Mouse (Mus musculus) A20 (cell line): ENCODE measurements at regions not wholly inside any gene's neighbourhood (a gene's known extent, or its start where the extent isn't known, plus 50 kb on each side); places are given as distances from the start of the nearest gene placed in this dataset.

Experiments
- DNase-seq: peaks from one replicate; pipeline ENCODE4 v3.0.0-alpha.2; 2011; ENCODE audit warnings: low read depth, low spot score

DNA sequence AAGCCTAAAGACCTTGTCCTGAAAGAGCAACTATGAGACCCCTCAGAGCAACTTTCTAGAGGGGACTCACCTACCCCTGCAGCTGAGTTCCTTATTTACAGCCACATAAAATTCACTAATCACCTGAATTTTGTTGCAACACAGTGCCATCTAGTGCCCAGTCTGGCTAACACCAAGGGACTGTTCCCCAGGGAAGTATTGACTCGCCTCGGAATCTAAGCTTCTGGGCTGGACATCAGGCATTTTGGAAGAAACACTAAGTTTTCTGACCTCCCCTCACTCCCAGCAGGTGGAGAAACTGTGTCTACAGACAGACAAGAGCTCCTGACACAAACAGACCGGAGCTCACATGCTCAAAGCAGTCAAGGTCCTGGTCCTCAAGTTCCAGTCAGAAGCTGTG is 343.4 kb downstream of the Rnf144a start:
- DNase-seq = peak; percentile 53

DNA sequence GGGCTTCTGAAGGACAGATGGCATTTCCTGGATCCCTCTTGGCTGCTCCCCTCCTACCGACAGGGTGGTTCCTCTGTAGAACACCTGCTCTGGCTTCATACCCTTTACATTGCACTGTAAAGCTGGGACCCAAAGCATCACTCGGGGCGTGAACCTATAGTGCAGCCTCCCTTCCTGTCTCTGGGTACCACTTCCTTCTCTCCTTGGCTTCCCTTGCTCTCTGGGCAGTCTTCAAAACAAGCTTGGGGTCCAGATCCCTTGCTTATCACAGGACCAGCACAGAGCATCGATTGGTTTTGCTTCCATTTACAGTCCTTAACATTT is 346.4 kb downstream of the Rnf144a start:
- DNase-seq = no peak

DNA sequence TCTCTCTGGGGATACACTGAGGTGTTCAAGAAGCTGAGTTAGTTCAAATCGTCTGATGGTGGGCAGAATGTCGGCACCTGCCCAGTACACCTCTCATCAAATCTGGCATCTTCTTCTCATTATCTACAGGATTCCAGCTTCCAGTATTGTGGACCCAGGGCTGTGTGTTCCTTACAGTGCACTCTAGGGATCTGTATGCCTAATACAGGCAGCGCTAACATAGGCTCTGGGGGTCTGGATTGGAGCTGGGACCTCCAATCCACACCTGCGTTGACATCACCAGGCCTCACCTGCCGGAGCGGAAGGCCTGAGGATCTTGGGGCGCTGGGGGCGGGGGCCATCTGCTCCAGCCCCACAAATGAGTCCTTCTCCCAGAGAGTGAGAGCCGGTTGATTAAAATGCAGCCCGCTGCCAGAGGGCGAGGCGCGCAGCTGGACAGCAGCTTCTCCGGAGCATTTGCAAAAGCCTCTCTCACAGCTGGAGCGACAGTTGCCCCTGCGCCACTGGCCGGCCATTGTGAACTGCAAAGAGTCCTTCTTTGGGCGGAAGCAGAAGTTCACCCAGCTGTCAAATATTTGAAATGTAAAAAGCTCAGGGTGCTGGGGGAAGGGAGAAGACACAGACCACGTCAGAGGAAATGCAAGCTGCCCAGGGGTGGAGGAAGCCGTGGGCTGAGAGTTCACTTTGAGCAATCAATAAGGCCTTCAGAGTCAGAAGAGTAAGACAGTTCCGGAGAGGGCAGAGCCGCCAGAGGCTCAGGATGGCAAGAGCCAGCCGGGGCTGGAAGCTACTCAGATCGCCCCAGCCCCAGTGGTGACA is 347.0 kb downstream of the Rnf144a start:
- DNase-seq = no peak

DNA sequence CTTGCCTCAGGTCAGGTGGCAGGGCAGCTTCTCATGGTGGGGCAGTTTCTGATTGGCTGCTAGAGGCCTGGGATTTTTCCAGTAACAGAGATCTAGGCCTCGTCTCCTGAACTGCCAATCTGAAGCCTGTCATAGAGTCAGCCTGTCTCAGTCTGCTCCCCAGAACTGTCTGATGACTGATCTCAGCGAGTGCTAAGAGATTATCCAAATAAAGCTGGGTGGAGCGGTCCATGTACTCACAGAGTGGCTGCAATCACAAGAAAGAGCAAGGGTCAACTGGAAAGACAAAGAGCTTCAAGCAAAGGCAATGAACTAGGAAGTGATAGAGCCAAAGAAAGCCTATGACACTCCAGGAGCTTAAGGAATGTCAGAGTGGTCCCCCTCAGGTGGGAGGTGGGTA is 354.7 kb downstream of the Rnf144a start:
- no peak for DNase-seq

DNA sequence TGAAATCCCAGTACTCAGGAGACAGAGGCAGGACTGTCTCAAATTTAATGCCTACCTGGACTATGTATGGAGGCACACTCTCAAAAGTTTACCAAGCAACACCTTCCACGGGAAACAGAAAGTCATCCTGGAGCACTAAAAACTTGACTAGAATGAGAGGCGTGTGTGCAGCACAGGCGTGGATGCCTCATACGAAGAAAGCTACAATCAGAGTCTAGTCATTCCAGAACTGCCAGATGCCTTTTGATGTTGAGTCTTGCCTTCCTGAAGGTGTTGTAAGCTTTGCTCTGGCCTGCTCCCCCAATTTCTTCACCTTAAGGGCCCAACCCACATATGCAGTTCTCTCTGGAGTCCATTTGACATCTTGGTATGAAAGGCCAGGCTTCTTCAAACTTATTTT is 356.0 kb downstream of the Rnf144a start:
- DNase-seq = no peak

DNA sequence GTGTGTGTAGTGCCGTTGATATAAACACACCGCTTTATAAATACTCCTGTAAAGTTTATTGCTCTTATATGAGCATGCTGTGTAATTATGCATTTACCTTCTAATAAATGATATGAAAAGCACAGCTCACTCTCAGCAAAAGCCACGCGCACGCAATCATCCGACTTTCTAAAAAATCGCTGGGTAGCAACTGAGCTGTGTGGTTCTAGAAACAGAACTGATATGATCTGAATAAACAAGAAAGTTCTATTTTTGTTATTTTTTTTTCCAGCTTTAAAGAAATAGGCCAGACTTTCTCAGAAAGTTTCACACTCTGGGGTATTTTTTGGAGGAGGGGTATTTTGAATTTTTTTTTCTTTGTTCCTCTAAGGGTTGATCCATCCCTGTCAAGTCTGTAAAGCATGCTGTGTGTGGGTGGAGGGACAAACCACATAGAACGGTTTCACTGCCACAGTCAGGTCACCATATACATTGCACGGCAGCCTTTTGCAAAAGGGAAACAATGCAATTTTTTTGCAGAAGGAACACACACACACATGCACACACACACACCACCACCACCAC is 357.5 kb downstream of the Rnf144a start:
- DNase-seq = no peak

DNA sequence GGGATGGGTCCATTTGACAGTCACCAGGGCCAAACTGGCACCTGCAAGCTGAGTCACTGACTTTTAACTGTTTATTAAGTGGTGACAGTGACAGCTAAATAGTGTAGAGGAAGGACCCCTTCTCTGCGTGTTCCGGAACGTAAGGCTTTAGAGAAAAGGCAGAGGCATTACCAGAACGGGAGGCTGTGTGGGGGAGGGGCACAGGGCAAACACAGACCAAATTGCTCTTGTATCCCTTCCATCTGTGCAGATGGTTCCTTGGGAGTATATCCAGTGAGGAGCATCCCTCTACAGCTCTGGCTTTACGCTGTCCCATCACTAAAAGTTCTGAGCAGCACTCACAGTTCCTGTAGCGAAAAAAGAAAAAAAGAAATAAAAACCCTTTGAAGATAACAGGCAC is 368.1 kb downstream of the Rnf144a start:
- no peak for DNase-seq

DNA sequence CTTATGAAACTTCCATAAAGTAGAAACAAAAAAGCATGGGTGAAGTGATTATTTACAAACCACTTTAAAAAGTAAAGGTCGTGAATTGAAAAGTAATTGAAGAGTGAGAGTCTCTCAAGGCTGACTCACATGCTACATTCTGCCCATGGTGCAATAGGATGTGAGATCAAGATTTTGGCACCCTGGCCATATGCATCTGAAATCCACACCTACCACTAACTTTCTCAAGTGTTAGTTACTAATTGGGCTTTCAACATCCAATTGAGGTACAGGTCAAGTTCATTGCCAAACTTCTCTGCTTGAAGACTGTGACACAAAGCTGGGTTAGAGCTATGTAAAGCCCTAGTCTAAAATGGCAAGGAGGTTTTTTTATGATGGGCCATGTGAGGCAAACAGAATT is 369.7 kb downstream of the Rnf144a start:
- no peak for DNase-seq

DNA sequence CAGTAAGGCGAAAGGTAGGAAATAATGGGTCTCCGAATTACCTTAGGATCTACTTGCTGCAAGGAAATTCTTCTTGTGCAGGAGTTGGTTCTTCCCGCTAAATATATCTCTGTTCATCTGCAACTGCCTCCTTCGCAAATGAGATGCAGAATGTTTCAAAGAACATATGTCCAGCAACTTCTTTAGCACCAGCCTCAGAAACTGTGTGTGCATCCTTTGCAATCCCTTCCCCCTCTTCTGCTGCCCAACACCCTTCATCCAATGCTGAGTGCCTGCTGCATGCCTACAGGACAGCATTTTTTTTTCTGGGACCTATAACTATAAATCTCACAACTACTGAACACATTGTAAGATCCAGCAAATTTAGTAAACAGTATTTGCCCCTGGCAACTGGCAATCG is 402.1 kb downstream of the Rnf144a start:
- DNase-seq = no peak

DNA sequence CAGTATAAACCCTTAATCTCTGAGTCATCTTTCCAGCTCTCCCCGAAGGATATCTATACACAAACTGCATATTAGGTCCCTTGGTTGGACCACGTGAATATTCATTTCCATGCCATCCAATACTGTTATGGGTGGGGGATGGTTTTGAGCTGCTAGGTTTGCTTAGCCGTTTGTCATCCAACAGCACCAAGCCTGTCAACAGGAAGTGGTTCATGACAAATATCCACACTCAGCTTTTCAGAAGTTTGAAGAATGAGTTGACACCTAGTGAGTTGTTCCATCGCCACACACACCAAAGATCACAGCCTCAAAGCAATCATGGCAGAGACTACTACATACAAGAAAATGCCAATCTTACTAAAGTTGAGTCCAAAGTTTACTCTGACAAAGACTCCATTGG is 421.0 kb downstream of the Rnf144a start:
- DNase-seq = no peak

DNA sequence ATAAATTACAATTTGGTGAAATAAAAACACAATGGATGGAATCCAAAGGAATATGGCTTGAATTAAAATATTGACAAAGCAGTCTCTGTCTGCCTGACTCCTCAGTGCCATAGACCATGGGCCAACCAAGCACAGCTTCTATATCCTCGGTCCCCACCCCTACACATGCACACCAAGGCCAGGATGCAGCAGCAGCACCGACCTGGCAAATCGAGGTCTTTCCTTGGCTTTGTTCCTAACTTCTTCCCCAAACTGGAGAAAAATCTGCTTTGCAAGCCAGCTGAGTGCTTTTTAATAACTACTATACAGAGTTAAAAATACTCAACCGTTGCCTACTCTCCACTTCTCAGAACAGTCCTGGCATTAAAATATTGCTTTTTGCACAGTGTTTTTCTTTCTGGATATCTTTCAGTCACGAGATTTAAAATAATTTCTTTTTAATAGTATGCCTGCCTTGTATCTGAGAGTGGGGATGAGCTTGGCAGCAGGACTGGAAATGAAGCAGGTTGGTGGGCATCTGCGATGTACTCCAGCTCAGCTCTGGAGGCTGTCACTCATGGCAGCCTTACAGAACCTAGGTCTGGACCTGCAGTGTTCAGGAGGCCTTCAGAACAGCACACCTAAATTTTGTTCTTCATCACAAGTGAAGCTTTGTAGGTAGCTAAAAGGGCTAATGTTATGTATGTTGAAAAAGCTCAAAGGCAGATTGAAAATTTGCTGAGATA is 423.1 kb downstream of the Rnf144a start:
- DNase-seq = no peak

DNA sequence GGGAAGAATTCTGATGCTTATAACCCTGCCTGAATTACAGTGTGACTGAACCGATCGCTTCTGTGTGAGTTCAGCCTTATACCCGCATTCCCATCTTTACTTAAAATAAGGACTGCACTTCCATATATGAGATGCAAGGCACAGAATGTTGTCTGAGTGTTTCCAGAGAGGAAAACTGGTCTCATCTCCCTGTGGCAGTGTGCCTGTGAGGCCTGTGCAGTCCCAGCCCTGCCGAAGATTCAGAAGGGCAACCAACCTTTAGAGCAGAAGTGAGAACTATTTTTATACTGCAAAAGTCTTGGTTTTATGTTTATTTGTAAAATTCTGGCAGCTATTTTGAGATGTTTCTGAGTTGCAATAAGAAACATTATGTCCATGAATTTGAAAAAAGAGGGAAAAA is 432.5 kb downstream of the Rnf144a start:
- DNase-seq = no peak

DNA sequence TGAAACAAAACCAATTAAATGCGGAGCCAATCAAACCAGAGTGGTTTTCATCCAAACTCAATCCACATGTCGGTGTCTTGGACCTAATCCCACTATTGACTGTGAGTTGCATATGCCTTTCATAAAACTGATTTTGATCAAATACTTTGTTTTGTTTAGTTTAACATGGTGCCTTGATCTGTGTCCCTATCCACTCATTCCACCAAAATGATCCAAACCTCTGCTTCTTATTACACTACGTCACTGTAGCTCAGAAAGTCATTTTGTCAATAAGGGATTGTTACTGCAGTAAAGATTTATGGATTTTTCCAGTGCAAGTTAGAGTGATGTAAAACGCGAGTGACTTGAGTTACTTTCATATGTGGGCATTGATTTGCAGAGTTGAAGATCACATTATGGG is 436.7 kb downstream of the Rnf144a start:
- DNase-seq = no peak

DNA sequence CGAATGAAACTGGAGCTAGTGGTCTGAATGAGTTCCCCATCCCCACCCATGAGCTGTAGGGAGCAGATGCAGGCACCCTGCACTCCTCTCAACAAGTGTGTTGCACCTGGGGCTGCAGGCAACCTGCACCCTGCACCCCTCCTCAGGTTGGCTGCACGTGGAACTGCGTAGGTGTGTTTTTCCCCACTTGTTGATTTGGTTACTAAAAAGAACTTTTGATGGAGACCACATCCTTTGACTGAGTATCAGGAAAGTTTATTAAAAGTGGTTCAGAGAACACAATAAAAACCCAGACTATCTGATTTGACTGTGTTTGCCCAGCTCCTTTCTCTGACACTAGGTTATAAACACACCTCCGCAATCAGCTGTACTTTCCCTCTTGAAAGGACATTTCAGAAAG is 456.5 kb downstream of the Rnf144a start:
- no peak for DNase-seq

DNA sequence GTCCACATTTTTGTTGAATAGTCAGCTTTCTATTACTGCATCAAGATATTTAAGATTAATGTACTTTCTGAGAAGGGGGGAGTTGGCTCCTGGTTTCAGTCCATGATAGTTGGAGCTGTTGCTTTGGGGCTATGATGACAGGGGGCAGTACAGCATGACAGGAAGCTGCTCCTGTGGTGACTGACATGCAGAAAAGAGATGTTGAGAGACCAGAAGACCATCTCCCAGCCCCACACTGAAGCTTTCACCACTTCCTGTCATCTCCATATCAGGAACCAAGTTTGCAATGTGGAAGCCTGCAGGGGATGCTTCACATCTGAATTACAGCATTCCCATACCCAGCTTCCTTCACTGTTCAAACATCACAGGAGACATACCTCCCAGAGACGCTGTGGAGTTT is 457.5 kb downstream of the Rnf144a start:
- DNase-seq = no peak

DNA sequence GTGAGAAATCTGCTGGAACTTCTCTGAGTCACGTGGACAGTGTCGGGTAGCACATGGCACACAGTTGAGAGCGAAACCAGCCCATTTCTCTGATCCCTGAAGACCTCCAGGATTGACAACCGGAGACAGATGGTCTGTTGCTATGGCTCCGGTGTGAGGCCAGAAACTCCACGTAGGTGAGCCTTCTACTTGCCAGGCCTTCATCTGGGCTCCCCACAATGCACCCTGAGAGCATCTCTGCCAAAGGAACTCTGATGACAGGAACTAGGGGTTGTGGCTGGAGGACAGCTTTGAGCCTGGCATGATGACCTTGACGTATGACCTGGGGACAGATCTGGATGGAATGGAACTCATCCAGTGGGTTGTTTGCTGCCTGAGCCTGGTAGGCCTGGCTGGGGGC is 467.9 kb downstream of the Rnf144a start:
- no peak for DNase-seq

DNA sequence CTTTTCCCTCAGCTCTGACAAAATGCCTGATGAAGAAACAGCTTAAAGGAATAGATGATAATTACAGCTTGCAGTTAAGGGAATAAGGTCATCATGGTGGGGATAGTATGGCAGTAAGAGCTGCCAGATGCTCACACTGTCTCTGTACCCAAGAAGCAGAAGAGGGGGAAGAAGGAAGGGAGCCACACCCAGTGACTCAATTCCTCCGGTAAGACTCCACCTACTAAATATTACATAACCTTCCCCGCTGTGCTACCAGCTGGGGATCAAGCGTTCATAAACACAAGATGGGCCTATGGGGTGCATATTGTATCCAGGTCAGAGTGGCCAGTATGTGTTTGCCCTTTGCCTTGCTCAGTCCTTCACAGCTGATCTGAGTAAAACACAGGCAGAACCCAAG is 468.9 kb downstream of the Rnf144a start:
- no peak for DNase-seq

DNA sequence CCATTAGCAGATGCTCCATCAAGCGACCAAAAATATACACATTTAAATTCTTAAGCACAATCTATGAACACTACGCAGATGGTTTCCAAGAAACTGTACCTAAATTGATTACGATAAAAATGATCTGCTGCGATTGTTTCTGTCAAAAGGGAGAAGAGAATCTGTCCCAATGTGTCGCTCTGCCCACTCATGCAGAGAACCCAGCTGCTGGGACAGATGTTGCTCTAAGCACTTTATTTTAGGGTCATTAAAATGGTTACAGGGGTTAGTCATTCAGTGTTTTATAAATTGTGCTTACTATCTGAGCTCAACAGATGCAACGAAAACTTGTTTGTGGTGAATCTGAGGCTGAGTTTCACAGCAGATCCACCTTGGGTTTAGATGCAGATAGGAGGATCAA is 476.2 kb downstream of the Rnf144a start:
- DNase-seq = peak; percentile 50

DNA sequence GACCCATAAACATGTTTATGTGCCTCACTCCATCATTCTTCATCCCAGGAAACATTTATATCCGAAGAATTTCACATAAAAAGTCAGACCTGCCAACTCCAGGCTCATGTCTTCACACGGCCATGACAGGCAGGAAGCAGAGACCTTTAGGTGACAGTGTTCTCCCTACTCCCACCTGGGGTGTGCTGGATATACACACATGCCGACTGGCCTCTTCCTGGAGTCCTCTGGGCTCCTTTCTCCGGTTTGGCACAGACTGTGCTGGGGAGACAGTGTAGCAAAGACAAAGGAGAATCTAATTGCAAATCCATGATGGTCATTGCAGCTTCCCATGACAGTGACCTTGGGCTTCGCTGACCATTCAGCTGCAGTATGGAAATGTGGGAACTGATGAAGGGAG is 480.1 kb downstream of the Rnf144a start:
- no peak for DNase-seq

DNA sequence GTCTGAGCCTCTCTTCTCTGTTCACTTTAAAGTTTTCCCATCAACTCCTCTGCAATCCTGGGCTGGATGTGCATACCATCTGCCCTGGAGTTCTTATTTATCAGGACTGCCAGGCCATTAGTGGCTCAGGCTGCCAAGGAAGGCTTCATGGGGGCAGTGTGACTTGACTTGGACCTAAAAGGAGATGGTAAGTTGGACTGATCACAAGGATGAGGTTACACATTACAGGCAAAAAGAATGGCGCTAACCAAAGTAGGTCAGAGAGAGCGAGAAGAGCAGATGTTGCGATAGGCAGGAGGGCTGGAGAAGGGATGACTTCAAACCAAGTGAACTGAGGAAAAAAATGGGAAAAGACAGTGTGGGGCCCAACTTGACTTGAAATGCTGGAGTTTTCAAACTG is 480.5 kb downstream of the Rnf144a start:
- no peak for DNase-seq

DNA sequence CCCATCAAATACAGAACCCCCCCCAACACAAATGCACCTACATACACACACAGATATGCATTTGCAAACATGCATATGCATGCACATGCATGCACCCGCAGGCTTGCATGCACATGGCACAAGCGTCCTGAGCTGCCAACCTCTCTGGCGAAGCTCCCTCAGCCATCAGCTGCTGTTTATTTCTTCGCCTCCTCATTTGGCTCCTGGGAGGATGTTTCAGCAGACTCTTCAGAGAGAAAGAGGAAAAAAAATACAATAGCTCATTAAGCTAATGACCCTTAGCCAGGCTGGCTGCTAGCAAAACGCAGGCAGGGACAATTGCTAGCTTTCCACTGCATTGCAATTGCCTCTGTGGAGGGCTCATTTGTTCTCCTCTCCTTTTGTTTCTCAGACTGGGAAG is 488.7 kb downstream of the Rnf144a start:
- no peak for DNase-seq

DNA sequence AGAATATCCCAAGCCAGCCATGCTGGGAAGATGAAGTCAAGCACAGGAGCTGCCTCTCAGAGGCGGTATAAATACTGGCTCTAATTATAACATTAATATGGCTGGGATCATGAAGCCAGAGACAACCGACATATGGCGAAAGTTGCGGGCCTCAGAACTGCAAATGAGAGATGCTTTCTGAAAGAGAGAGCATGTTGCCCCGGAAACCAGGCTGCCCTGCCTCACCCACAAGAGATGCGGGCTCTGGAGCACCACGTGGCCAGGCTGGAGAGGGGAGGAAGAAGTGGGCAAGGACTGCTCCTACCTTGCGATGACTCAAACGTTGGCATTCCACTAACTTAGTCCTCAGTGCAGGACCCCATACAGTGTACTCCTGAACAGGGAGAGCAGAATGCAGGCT is 490.5 kb downstream of the Rnf144a start:
- no peak for DNase-seq

DNA sequence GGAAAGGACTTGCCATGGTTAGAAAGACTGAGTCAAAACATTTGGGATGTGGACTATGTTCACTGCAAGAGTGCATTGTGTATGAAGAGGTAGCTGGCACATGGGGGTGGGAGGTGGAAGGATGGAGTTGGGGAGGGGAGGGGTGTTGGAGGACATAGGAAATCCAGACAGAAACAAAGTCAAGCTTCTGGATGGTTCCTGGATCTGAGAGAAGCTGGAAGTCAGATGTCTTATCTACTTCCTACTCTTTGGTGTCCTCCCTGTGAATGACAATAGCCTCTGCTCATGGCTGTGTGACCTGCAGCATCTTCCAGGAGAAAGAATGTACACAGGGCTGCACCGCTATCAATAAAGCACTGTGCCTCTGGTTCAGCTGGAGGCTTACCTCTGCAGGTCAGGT is 491.3 kb downstream of the Rnf144a start:
- DNase-seq = no peak
